Mouse (Mus musculus) CH12F3 (cell line): ENCODE measurements around the gene Pex14.
"Not testable (repeated sequence)": the region's sequence is repeated elsewhere in the genome, so short reads cannot be mapped to it uniquely, and the experiment has no call there.

Experiments used
- in situ Hi-C: fragments of 300-500 bp; cut with MboI; formaldehyde crosslinking; loops from 2 replicates; pipeline ENCODE4 v1.14.3; 2020; ENCODE audit warnings: low sequenced_read_pairs

Pex14 gene

DNA sequence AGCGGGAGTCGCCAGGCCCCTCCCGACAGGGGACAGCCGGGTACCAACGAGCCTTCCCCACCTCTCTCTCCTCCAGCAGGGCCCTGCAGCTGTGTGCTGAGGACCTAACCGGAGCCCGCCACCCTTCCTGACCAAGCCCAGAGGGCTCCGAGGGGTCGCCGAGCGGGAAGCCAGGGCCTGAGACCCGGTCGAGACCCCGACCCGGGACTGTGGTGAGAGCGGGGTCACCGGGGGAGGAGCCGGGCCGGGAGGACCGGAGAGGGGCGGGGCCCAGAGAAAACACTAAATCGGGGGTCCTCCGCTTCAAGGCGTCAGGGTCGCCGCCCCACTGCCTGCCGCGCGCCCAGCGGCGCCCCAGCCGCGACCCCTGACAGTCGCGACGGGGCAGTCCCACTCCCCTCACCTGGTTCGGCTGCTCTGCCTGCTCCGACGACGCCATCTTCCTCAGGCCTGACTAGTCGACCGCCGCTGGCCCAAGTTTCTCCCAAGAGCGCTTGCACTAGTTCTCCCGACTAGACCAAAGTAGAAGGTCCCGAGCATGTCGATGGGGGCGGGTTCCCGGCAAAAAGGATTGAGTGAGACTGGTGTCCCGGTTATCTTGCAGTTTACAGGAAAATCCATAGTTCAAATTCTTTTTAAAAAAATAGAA, at the start of gene Pex14:
Pex14 (minus strand) TSS at position 508 of the 649 bp plus-strand sequence.
- in situ Hi-C loops, result no loop called here

DNA sequence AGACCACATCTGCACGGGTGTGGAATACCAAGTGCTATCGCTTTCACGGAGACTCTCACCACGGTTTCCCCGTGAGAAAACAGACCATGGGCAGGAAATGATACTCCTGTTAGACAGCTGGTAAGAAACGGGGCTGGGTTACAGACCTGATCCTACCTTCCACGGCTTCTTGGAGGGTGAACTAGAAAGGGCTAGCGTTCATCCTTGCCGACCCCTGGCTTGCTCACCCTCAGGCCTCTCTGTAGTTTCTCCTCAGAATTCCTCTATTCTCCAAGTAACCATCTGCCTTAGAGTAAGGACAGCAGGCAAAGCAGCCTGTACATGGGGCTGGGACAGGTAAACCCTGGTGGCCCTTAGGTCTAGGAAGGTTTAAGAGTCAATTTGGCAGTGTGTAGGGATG, 49.5 kb upstream of the Pex14 start:
- in situ Hi-C loops, result loop anchor here (10.0 kb wide), 1 partner anchor 396 kb away; no protein-coding TSS in a partner anchor

DNA sequence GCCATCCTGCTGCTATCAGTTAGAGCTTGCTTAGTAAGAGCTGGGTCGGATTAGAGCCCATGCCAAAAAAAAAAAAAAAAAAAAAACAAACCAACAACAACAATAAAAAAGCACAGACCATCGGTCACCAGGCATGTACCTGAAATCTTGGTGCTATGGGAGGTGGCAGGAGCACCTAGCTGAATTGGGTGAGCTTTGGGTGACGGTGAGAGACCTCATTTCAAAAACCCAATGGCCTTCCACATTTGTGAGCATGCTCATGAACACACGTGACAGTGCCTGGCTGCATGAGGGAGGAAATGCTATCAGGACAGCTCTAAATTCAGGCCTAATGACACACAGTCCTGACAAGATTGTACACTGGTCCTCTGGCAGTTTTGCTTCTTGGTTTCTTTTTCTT, 48.4 kb upstream of the Pex14 start:
- in situ Hi-C loops, result loop anchor here (10.0 kb wide), 1 partner anchor 397 kb away; no protein-coding TSS in a partner anchor

DNA sequence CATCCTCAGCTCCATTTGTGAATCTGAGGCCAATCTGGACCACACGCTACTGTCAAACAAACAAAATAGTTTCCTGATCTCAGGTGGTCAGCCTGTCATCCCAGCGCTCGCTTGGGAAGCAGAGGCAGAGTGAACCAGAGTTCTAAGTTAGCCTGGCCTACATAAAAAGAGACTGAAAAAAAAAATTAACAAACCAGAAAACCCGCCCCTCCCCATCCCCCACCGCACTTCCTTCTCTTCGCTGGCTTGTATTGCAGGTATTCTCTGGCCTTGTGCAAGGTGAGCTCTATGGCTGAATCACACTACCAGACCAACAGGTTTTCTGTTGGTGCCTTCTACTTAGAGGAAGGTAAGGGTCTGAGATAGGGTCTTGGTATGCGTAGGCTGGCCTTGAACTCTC, 47.9 kb upstream of the Pex14 start:
- in situ Hi-C loops, result loop anchor here (10.0 kb wide), 1 partner anchor 397 kb away; no protein-coding TSS in a partner anchor

DNA sequence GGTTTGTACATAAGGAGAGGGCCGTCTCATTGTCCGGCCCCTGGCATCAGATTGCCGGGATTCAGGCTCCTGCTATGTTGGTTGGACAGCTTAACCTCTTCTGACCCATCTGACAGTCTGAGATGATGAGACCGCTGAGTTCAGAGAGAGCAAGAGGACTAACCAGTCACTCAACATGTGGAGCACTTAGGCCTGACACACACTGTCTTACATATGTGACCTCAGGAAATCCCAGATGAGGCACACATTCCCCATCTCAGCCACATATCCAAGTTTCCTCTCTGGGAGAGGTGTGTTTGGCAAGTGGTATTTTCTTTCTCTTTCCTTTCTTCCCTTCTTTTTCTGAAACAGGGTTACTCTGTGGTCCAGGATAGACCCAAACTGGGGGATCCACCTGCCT, 45.5 kb upstream of the Pex14 start:
- in situ Hi-C loops, result loop anchor here (10.0 kb wide), 1 partner anchor 400 kb away; no protein-coding TSS in a partner anchor

DNA sequence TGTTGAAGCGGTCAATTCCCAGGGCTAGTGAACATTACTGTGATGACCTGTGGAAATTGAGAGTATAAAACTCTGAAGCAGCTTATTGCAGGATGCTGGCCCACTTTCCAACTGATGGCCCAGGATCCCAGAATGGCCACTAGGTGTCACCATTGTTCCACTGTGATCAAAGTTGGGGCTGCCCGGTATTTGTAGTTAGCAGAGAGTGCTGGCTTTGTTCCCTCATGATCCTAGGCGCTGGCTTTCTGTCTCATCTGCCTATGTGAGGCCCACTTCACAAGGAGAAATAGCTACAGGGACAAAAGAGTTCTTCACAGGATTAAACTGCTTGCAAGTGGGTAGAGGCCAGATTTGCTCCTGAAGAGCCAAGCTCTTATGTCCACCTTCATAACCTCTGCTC, 44.8 kb upstream of the Pex14 start:
- in situ Hi-C loops, result loop anchor here (10.0 kb wide), 1 partner anchor 400 kb away; no protein-coding TSS in a partner anchor

DNA sequence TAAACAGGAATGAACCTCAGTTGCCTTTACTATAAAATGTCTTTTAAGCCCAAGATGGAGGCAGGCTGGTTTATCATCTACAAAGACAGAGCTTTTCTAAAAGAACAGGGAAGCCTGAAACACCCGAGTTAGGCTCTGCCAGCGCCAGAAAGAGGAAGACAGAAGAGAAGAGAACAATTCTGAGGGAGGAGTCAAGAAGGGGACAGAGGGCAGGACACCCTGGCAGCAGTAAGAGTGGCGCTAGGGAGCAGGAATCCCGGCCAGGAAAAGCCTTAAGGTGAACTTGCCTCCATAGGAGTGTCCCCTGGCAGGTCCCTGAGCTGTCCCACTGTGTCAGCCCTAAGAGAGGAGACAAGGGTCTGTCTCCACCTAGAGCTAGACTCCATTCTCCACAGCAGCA, 43.9 kb upstream of the Pex14 start:
- in situ Hi-C loops, result loop anchor here (10.0 kb wide), 1 partner anchor 401 kb away; no protein-coding TSS in a partner anchor

DNA sequence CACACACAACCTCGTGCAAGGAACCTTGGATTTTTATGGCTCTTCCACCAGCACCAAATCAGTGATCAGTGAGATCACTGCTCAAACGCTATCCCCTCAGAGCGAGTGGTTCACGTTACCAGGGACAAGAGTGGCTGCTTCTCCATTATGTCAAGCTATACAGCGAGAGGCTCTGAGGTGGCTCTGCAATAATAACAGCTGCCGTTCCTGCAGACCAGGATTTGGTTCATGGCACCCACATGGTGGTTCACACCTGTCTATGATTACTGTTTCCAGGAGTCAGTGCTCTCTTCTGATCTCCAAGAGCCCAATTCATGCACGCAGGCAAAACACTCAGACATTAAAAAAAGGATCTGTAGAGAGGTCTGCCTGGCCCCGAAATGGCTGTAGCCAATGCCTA, 38.8 kb upstream of the Pex14 start:
- in situ Hi-C loops, result no loop called here

DNA sequence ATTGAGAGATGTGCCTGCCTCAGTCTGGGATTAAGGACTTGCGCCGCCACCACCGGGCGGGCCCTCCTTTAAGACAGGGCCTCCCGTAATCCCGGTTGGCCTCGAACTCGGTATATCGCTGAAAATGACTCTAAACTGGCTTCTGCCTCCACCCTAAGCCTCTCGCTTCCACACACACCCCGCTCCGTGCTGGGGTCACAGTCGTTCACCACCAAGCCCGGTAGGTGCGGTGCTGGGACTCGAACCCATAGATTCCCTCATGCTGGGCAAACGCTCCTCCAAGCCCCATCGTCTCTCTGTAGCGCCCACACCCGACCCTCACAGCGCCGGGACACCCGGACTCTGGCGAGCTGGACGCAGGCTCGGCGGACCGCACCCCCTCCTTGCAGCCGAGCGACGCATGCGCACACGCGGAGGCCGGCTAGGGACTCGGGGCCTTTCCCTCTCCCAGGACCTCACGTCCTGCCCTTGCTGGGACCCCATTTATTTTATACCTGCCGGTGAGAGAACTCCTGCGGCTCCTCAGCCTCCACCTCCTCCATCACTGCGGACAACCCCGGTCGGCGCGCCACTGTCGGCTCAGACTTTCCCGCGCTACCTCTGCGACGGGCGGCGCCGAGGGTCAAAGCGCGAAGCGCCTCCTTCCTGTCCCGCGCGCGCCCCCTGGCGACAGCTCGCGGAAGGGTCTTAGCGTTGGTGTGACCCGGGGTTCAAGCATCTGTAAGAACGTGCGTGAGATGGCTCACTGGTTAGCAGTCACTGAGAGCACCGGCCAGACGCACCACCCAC, 37.5 kb upstream of the Pex14 start, which contains the start of gene Cenps:
Cenps (minus strand) TSS at position 648 of the 789 bp plus-strand sequence.
- in situ Hi-C loops, result no loop called here

DNA sequence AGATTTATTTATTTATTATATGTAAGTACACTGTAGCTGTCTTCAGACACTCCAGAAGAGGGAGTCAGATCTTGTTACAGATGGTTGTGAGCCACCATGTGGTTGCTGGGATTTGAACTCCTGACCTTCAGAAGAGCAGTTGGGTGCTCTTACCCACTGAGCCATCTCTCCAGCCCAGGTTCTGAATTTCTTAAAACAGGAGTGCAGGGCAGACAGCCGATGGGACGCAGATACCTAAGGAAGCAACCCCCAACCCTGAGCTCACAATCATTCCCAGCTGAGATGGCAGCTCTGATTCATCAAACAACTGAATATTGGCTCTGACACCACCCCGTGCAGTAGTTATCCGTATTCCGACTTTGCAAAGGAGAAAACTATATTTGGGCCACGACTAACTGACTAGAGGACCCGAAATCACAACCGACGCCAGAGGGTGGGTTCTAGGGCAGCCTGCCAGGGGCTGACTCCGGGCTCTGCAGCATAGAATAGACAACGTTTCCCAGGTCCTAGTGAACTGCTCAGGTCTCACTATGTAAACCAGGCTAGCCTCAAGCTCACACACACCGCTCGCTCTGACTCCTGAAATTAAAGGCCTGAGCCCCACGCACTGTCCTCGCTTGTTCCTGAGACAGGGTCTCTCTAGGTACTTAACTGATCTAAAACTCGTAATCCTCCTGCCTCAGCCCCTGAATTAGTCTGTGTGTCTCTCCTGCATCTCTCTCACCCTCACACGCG, 36.6 kb upstream of the Pex14 start:
- in situ Hi-C loops, result no loop called here

DNA sequence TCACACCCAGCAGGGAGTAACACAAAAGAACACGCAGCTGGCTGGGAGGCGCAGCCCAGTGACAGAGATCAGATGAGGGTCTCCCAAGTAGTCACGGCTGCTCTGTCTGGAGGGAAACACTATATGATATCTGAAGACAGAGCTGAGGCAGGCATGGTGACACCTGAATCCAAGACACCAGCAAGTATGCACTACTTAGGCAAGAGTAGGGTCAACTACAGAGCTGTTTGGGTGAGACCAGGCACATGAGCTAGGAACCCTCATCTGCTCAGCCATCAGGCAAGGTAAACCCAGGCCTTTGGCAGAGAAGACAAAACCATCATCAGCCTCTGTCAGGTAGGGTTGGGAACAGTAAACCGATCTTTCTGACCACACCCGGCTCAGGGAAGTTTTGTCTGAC, 33.7 kb upstream of the Pex14 start:
- in situ Hi-C loops, result no loop called here

DNA sequence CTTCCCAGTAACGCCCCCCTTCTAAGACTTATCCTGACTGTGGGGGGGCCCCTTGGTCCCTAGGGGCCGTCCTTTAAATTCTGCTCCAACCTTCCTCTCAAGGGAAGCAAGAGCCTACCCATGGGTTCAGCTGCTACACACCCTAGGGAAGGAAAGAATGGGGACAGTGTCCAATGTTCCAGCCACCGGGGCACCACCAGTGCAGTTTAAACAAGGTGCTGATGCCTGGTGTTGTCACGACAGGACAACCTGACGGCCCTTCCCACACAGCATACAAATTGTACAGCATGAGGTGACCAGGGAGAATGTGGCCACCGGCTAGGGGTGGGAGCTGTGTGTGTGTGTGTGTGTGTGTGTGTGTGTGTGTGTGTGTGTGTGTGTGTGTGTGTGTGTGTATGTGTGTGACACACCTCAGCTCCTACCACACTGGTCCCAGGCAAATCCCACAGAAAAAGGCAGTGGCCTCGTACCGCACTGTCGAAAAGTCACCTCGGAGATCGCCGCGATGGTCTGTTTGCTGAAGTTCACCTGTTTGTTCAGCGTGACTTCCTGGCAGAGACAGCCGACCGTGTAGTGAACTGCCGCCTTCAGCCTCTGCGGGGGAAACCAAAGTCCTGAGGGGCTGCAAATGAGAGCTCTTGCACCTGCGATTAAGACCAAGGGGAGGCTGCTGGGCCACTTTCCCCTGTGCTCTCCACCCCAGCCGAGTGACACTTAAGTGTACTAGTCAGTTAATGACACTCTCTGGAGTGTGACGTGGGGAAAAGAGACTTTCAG, 32.3 kb upstream of the Pex14 start:
- in situ Hi-C loops, result no loop called here

DNA sequence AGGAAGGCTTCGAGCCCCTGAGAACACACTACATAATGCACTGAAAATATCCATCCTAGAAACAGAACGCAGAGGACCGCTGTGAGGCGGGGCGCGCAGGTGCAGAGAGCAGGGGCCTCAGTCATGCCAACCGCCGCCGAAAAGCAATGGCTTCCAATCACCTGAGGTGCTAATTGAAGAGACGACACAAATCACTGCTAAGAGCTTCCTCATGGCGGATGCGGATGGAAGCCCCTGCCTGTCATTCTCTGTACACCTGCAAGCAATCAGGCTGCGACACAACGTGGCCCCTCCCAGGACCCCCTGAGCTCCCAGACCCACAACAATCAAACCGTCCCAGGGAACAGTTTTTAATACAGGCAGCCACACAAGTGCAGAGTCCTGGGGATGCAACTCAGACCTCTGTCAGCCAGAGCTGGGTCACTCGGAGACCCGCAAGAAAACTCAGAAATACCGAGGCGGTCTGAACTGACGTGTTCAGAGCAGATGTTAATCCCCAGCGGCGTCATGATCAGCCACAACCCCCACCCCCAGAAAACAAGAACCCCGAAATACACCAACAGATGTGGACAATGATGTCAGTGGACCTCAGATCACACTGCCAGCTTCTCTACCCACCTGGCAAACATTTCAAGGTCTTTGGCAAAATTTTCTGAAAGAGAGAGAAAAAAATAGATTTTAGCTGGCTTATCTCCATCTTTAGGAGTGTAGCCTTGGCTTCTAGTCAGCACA, 31.5 kb upstream of the Pex14 start:
- in situ Hi-C loops, result no loop called here

DNA sequence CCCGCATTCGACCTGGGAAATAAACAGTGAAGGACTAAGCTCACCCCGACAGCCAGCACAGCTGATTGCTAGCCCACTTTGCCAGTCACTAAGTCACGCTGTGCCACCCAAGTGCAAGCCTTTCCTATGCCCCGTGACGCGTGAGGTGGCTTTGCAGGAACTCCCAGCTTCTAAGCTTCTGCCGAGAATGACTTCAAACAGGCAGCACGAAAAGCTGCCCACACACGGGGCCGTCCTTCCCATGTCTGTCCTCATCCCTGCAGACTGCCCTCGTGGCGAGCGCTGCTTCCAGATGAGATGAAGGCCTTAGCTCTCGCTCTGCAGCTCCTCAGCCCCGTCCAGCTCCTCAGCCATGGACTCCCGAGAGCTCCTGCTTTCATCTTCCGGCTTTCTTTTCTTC, 28.8 kb upstream of the Pex14 start:
- in situ Hi-C loops, result no loop called here

DNA sequence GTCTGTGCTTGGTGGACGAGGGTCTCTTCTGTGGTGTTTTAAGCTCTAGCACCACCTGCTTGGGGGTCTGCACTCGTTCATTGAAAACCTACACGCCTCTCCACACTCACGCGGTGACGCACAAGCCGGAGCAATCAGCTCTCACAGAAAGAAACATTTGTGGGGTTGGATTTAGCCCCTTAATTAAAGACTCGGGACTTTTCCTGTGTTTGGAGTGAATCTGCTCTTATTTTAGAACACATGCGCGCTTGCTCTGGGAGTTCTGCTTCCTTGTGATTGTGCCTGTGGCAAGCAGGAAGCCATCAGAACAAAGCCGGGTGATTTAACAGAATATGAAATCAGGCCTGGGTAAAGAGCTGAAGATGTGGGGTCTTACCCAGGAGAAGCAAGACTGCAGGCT, 27.0 kb upstream of the Pex14 start, which contains the start of gene Cort:
Cort (minus strand) TSS at position 101 of the 400 bp plus-strand sequence.
- in situ Hi-C loops, result no loop called here

DNA sequence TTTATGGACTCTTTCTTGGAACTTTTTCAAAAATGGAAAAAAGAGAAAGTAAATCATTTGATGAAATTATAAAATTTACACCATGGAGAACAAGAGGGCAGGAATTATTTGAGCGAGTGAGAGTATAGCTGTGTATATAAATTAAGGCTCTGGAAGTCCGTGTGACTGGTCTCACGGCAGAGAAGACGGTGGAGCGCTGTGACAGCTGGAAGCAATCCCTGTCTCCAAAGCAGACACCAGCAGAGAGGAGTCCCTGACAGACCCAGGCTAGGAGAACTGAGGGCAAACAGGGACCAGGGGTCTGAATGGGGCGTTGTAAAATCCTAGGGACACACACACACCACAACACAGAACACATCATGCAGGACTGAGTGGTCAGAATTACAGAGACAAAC, 26.4 kb upstream of the Pex14 start:
- in situ Hi-C loops, result no loop called here

DNA sequence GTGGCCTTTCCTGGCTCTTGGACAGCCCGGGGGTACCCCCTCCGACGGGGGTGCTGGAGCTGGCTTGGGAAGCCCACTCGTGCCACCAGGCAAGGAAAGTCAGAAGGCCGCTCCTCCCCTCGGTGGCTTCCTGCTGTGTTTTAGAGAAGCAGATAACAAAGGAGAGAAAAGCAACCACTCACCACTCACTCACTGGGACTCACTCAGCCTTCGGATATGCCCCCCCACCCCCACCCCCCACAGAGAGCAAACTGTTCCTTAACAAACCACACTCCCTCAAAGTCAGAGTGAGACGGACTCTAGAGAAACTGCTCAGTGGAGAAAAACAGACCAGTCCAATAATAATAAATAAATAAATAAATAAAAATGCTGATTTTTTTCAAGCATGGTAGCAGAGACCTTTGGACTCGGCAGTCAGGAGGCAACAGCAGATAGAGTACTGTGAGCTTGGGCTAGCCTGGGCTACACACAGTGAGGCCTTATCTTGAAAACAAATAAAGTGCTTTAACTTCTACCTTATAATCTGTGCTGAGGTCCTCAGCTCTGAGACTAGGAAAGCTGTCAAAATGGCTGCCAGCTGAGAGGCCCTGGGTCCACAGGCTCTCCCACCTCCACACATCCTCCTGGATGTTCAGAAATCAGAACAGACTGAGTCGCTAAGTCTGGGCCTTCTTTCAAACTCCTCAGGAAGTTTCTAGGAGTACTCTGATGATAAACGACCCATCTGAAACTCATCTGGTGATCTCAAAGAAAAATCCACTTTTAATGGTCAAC, 25.9 kb upstream of the Pex14 start:
- in situ Hi-C loops, result no loop called here

DNA sequence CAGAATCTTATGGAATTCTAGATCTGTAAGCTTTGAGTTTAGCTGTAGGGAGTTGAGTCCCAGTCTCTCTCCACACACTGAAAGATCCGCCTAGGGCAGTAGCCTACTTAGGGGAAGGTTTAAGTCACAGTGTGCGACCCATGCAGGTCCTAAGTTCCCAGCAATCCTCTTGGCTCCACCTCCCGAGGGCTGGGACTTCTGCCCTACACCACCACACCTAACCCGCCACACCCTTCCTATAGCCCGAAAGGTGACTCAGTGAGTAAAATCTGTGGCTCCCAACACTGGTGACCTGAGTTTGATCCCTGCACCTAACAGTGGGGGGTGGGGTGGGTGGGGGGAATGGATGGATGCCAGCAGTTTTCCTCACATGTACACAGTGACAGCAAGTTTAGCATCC, 23.8 kb upstream of the Pex14 start:
- in situ Hi-C loops, result no loop called here

DNA sequence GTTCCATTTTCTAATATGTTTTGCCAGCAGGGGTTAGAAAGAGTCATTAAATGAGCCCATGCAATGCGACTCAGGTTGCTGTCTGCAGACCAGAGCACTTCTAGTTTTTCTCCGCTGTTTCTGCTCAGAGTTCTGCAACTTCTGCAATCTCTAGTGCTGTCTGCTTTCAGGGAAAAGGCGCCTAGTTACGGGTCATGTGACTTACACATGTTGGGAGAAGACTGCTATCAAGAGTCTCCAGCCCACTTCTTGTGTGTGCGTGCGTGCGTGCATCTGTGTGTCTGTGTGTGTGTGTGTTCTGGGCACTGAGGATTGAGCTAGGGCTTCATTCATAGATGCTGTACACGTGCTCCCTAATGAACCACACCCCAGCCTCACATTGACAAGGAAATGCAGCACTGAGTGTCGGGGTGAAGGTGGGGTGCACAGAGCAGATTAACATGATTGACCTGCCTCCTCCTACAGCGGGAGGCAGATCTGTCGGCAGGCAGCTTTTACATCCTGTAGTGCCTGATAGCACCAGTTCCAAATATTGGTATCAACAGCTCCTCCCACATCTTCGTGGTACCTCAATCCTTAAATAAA, 20.4 kb upstream of the Pex14 start:
- in situ Hi-C loops, result not testable (repeated sequence)
